Mouse (Mus musculus): Measurements from ENCODE around the gene Pappa.

Gene Pappa

DNA sequence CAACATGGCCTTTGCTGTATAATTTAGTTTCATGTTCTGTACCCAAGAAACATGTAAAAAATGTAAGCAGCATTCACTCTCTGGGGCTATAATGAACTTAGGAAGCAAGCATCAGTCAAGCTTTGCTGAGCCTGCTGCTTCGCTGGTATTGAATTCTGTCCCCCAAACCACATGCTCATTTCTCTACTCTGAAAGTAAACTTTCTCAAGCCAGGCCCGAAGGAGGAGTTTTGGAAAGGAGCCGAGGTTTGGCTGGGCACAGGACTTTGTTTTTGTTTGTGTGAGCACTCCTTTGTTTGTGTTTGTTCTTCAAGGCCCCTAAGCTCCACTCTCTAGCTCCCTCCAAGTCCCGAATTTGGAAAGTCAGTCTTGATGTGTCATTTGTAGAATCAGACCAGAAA, 148.3 kb downstream of the Pappa start:
- DNase-seq (ENCODE audit: low spot score in 2 of 2), result no peak

DNA sequence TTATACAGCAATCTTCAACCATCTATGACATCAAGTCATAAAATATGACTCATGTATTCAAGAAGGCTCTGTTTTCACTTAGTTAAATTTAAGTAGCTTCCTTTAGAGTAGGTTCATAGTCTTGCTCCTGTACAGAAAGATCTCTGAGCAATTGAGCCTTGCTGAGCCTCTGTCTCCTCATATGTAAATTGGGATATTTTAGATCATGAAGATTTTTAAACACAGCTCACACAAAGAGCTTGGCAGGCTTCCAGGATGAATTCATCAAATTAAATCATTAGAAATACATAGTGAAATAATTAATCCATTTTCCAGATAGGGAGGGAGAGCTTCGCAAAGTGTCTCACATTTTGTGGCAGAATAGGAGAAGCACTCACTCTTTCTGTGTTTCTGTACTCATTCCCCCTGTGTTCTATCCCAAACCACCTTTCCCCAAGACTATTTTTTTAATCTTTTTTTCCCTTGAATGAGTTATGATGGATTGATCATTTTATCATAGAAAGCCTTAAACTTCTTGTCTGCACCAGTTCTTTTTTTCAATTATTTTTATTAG, 149.4 kb downstream of the Pappa start:
- DNase-seq (ENCODE audit: low spot score in 2 of 2), result no peak

DNA sequence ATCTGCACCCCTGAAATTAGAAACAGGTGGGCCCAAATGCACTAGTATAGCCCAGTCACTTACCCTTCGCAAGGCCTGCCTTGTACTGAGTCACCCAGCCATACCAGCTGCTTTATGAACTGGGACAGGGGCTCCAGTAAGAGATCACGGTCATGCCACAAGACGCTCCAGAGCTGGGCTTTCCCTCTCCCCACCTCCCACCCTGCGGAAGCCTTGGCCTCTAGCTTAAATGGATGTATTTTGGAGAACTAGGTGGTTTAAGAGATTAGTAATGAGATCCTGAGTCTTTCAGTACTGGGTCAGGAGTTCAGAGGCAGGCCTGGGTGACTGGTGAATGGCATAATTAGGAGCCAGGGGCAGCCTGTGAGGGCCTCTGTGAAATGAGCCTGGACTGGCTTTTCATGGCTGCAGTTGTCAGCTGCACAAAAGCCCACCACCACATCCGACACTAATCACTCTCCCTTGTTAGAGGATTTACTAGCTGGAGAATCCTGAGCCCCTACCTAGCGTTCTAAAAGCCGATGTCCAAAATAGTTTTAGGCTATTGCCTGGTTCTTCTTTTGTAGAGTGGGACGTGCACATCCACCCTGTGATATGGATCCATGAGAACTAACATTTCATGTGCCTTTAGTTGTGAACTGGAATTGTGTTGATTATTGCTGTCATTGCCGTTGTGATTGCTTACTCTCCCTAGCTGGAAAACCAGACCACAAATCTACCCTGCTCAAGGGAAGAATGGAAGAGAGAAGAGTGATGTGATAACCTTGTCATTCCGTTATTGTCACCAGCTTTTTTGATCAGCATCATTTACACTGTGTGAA, 154.7 kb downstream of the Pappa start:
- DNase-seq (ENCODE audit: low spot score in 2 of 2), result no peak

DNA sequence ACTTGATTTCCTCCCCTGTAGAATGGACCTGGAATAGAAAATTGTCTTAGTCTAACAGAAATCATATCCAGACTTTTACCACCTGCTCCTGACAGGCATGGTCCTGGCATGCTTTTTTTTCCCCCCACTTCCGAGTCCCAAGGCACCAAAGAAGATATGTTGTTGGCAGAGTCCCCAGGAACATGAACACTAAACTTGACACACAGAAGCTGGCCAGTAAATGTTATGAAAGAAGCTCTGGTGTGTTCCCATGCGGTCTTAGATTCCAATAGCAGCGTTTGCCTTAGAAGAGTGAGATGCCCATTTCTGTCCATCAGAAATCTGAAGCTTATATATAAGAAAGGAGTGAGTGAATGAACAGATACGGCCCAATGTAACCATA, 155.3 kb downstream of the Pappa start:
- DNase-seq (ENCODE audit: low spot score in 2 of 2), result no peak

DNA sequence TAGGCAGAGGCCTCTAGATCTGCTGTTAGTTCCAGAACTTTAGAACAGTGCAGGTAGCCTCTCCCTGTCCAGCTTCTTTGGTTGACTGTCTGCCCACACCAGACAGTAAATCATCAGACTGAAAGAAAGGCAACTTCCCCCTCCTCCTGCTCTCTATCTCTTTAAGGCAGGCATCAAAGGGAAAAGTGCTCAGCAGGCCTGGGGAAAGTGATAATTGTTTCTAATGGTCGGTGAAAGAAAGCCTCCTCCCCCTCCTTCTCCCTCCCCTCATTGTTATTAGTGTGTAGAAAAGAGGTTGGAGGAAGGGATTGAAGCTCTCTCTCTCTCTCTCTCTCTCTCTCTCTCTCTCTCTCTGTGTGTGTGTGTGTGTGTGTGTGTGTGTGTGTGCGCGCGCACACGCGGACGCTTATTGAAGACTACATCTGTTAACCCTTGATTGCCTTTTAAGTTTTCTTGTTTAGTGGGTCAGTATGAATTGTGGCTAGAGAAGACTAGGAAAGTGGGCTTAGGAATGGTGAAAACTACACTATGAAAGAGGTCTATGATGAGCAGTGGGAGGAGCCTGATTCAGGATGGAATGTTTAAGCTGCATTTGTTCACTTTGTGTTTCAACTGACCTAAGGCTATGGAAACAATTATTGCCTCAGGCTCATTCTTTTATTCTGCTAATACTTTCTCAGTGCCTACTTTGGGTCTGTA, 156.2 kb downstream of the Pappa start:
- DNase-seq (ENCODE audit: low spot score in 2 of 2), result no peak

DNA sequence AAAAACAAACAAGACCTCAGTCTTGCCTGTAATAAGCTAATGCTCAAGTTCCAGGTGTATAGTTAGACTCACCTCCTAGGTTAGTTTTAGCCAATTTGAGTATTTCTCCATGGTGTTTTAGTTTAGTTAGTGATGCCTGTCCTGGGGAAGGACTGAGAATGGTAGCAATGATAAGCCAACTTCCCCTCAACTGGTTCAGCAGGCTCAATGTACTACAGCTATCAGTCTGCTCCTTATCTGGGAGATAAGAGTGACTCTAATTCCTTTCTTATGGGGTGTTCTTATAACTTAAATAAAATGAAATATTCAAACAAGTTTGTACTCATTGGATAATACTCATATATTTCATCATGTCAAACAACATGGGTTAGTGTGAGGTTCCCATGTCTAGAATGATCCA, 156.9 kb downstream of the Pappa start:
- no peak for DNase-seq (ENCODE audit: low spot score in 2 of 2)

DNA sequence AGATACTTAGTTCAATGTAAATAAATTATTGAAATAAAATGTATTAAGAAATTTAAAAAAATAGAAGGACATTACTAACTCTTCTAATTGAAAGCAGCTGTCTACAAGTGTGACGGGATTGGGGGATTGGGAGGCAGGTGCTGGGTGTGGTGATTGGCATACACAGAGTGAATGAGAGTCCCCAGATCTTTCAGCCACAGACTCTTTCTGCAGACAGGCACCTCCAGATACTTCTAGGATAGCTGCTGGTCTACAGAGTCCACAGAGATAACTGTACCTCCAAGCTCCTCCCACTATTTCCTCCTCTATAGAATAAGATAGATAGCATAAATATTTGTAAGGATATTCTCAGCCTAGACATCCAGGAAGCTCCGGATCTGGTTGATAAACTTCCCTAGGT, 159.6 kb downstream of the Pappa start:
- no peak for DNase-seq (ENCODE audit: low spot score in 2 of 2)

GRCm38 (mm10) chr4:65285165-65285564, 161.2 kb downstream of the Pappa start:
- DNase-seq (ENCODE audit: low spot score in 2 of 2), result no peak

GRCm38 (mm10) chr4:65289247-65289646, 165.3 kb downstream of the Pappa start:
- DNase-seq (ENCODE audit: low spot score in 2 of 2), result no peak

DNA sequence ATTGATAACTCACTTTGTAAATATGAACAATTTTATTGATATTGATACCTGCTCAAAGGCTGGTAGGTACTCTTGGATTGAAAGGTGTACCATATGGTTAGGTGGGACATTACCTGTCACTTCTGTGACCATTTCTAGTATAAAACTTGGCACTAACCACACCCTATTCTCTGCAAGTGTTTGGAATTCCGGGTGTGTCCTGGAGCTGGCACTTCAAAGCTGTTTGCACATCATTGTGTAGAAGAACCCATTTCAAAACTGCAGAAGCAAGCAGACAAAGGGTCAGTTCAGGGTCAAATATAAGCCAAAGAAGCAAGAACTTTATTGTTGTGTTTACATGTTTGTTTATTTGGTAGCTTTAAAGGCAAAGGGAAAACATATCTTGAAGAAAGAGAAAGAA, 171.8 kb downstream of the Pappa start:
- no peak for DNase-seq (ENCODE audit: low spot score in 2 of 2)

DNA sequence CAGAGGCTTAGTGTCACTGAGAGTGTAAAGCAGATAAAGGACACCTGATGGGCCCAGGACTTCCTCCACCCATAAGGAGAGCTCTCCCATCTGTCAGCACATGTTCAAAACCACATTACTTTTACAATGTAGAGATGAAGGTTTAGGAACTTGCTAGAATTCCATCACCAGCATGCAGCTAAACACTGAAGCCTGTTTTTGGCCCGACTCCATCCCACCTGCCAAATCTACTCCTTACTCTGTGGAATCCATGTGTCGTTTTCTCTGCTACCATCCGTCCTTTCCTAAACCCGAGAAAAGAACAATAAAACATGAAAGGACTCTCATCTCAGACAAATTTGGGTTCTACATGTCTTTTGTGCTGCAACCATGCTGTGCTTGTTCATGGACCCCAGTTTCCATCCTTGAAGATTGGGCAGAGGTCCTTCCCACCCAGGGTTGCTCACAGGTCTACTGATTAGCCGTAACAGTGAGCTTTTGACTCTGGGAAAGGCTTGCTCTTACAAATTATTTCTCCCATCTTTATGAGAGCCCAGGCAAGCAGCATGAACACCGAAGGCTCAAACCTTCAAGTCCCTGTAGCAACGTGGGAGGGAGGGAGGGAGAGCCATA, 172.5 kb downstream of the Pappa start:
- DNase-seq (ENCODE audit: low spot score in 2 of 2), result no peak

- DNase-seq (ENCODE audit: low spot score in 2 of 2), result no peak
These were observed 173.1 kb downstream of the Pappa start for GRCm38 (mm10) chr4:65296968-65297499.

GRCm38 (mm10) chr4:65298212-65299181, 174.5 kb downstream of the Pappa start:
- DNase-seq (ENCODE audit: low spot score in 2 of 2), result no peak

GRCm38 (mm10) chr4:65299365-65299764, 175.4 kb downstream of the Pappa start:
- DNase-seq (ENCODE audit: low spot score in 2 of 2), result no peak

DNA sequence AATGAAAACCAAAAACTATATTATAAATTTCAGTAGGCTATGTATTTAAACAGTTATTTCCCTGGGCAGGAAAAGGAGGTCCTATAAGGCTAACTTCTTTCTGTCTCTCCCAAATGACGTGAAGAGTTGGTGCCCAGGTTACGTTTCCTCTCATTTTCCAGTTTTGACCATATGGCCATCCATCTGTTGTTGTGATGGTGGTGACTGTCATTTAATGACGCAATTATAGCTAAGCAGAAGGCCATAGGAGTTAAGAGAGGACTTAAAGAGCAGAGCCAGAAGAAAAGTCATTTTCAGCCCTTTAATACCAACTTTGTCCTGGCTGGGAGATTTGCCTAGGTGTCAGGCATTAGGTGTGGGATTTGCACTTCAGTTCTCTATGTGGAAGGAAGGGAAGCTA, 176.5 kb downstream of the Pappa start:
- DNase-seq (ENCODE audit: low spot score in 2 of 2), result no peak

GRCm38 (mm10) chr4:65302666-65303065, 178.7 kb downstream of the Pappa start:
- no peak for DNase-seq (ENCODE audit: low spot score in 2 of 2)

- no peak for DNase-seq (ENCODE audit: low spot score in 2 of 2)
These were observed 194.0 kb downstream of the Pappa start for GRCm38 (mm10) chr4:65317877-65318525.

DNA sequence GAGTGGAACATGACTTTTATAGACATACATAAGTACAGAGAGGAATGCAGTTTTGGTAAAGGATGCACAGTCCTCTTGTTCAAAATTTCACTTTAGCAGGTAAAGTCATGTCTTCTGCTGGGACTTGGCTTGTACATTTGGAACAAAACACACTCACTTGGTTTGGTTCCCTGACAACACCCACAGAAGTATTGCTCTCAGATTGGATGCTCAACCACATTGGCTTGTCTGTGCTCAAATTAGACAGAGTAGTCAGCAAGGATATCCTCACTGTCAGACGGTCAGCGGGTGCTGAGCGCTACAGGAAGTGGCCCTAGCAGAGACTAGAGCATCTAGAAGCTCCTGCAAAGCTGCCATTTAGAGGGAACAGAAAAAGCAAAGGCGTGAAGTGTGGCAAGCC, 197.4 kb downstream of the Pappa start:
- DNase-seq (ENCODE audit: low spot score in 2 of 2), result no peak

- no peak for DNase-seq (ENCODE audit: low spot score in 2 of 2)
These were observed 198.0 kb downstream of the Pappa start for GRCm38 (mm10) chr4:65321959-65322358.

DNA sequence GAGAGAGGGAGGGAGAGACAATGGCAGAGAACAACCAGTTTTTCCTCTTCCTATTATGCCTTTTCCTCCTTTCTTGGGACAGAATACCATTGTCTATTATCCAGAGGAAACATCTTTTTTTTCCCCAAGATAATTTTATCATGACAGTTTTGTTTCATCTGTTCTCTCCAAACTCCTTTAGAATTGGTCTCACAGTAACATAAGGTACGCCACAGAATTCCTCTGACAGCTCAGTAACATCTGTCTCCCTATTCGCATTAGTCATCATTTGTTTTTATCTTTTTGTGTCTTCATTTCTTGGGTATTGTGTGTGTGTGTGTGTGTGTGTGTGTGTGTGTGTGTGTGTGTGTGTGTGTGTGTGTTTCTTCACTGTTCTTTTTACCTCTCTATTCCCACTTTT, 201.8 kb downstream of the Pappa start:
- no peak for DNase-seq (ENCODE audit: low spot score in 2 of 2)

Data from thymus, postnatal 10 days (tissue).